Mouse (Mus musculus): ENCODE measurements around the gene Fryl. TPM values are rescaled to one million over a fixed set of nuclear protein-coding genes. Genes with fewer than 3 reads are reported as not detected.

Fryl gene
- polyA plus RNA-seq, 1 experiment: 107 TPM

DNA sequence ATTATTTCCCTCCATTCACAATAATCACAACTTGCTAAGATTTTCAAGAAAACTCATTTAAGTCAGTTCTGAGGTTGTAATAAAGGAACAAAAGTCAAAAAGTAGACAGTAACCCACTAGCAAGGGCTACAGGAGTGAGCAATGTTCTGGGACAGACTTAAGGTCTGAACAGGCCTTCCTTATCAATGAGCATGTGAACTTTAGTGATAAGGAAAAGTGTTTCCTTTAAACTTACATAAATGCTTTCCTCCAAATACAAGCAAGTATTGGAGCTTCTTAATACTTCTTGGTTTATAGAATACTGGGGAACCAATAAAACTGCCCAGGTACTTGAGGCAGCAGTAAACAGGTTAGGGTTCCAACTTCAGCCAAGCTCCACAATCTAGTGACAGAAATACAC is 3.7 kb downstream of the Fryl start:
- peaks cover 12% of the 10 kb centered on the region for H3K4me1 ChIP-seq (replicated peaks; ENCODE audit: control insufficient read depth, insufficient read depth, low read length)

GRCm38 (mm10) chr5:73249341-73249740 is 7.1 kb downstream of the Fryl start:
- H3K36me3 ChIP-seq (ENCODE audit: control insufficient read depth, insufficient read depth, low read length): no peaks in the 10 kb centered on the region
- TF ChIP-seq POLR2A (IDR thresholded peaks at IDR 0.05; ENCODE audit: control insufficient read depth, extremely low read depth, insufficient read depth, low read length, poor library complexity): no peak
- no peak overlapping the region for H3K4me3 ChIP-seq (ENCODE audit: control insufficient read depth, insufficient read depth, low read length)
- peaks cover 25% of the 10 kb centered on the region for H3K4me1 ChIP-seq (replicated peaks; ENCODE audit: control insufficient read depth, insufficient read depth, low read length)
- 95% methylated on average over 4 of the region's 4 CpGs for WGBS
- no peak overlapping the region for H3K27ac ChIP-seq (ENCODE audit: control insufficient read depth, insufficient read depth, low read length)
- no peaks in the 10 kb centered on the region for H3K27me3 ChIP-seq (ENCODE audit: control insufficient read depth, insufficient read depth, low read length)
- no peak for DNase-seq

More for the DNA sequence above, 3.7 kb downstream of the Fryl start:
- Histone ChIP-seq H3K27me3 (ENCODE audit: control insufficient read depth, insufficient read depth, low read length) (no peaks in the 10 kb centered on the region), H3K36me3 (ENCODE audit: control insufficient read depth, insufficient read depth, low read length) (no peaks in the 10 kb centered on the region), H3K4me3 (ENCODE audit: control insufficient read depth, insufficient read depth, low read length) (no peak overlapping the region), H3K27ac (ENCODE audit: control insufficient read depth, insufficient read depth, low read length) (no peak overlapping the region)
- no peak for TF ChIP-seq CTCF (IDR thresholded peaks at IDR 0.05; ENCODE audit: borderline replicate concordance, control insufficient read depth, extremely low read depth, insufficient read depth, low read length, poor library complexity)
- no peak for TF ChIP-seq POLR2A (IDR thresholded peaks at IDR 0.05; ENCODE audit: control insufficient read depth, extremely low read depth, insufficient read depth, low read length, poor library complexity)
- DNase-seq: no peak

DNA sequence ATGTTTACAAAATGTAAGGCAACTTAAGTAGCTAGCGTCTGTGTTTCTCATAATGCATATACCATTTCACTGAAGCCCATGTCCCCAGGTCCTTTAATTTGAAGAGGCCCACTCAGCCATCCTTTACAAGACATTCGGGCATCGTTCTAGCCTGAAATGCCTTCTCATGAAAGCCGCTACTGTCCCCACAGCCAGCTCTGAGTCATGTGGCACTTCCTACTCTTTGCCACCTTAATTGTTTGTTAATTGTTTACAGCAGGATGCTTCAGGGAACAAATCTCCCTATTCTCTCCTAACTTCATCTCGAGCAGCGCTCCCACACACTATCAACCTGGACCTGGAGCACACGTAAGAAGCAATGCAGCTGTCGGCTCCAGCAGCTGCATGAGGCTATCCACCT is 8.2 kb downstream of the Fryl start:
- Histone ChIP-seq H3K4me1 (replicated peaks; ENCODE audit: control insufficient read depth, insufficient read depth, low read length) (peaks cover 27% of the 10 kb centered on the region), H3K27me3 (ENCODE audit: control insufficient read depth, insufficient read depth, low read length) (no peaks in the 10 kb centered on the region), H3K36me3 (ENCODE audit: control insufficient read depth, insufficient read depth, low read length) (no peaks in the 10 kb centered on the region), H3K27ac (ENCODE audit: control insufficient read depth, insufficient read depth, low read length) (no peak overlapping the region), H3K4me3 (ENCODE audit: control insufficient read depth, insufficient read depth, low read length) (no peak overlapping the region)
- WGBS: 91% methylated on average over 8 of the region's 8 CpGs
- no peak for DNase-seq
- TF ChIP-seq POLR2A (IDR thresholded peaks at IDR 0.05; ENCODE audit: control insufficient read depth, extremely low read depth, insufficient read depth, low read length, poor library complexity): no peak
- no peak for TF ChIP-seq CTCF (IDR thresholded peaks at IDR 0.05; ENCODE audit: borderline replicate concordance, control insufficient read depth, extremely low read depth, insufficient read depth, low read length, poor library complexity)

DNA sequence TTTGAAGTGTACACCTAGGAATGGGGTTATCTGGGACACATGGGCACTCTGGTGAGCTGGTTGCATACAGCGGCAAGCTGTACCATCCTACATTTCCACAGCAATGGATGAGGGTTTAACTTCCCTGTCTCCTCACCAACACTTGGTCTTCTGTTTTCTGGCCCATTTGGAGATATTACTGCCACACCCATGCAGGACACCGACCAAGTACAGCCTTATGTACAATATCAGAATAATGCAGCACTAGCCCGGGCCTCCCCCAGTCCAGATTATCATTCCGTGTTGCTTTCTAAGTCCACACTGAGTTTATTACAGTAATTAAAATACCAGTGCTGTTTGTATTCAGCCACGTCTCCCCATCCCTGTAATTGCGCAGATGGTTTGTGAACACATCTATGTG is 10.0 kb downstream of the Fryl start:
- no peak for TF ChIP-seq POLR2A (IDR thresholded peaks at IDR 0.05; ENCODE audit: control insufficient read depth, extremely low read depth, insufficient read depth, low read length, poor library complexity)
- TF ChIP-seq CTCF (IDR thresholded peaks at IDR 0.05; ENCODE audit: borderline replicate concordance, control insufficient read depth, extremely low read depth, insufficient read depth, low read length, poor library complexity): no peak
- H3K4me1 ChIP-seq (replicated peaks; ENCODE audit: control insufficient read depth, insufficient read depth, low read length): peaks cover 39% of the 10 kb centered on the region
- WGBS: 80% methylated on average over 6 of the region's 6 CpGs
- H3K36me3 ChIP-seq (ENCODE audit: control insufficient read depth, insufficient read depth, low read length): no peaks in the 10 kb centered on the region
- no peak overlapping the region for H3K4me3 ChIP-seq (ENCODE audit: control insufficient read depth, insufficient read depth, low read length)
- no peaks in the 10 kb centered on the region for H3K27me3 ChIP-seq (ENCODE audit: control insufficient read depth, insufficient read depth, low read length)
- no peak for DNase-seq
- H3K27ac ChIP-seq (ENCODE audit: control insufficient read depth, insufficient read depth, low read length): no peak overlapping the region

GRCm38 (mm10) chr5:73244403-73244802 is 12.0 kb downstream of the Fryl start:
- Histone ChIP-seq H3K36me3 (ENCODE audit: control insufficient read depth, insufficient read depth, low read length) (no peaks in the 10 kb centered on the region), H3K27me3 (ENCODE audit: control insufficient read depth, insufficient read depth, low read length) (no peaks in the 10 kb centered on the region), H3K27ac (ENCODE audit: control insufficient read depth, insufficient read depth, low read length) (no peak overlapping the region), H3K4me1 (replicated peaks; ENCODE audit: control insufficient read depth, insufficient read depth, low read length) (peaks cover 47% of the 10 kb centered on the region), H3K4me3 (ENCODE audit: control insufficient read depth, insufficient read depth, low read length) (no peak overlapping the region)
- TF ChIP-seq POLR2A (IDR thresholded peaks at IDR 0.05; ENCODE audit: control insufficient read depth, extremely low read depth, insufficient read depth, low read length, poor library complexity) (no peak), CTCF (IDR thresholded peaks at IDR 0.05; ENCODE audit: borderline replicate concordance, control insufficient read depth, extremely low read depth, insufficient read depth, low read length, poor library complexity) (no peak)
- WGBS: 95% methylated on average over 13 of the region's 13 CpGs
- DNase-seq: no peak

DNA sequence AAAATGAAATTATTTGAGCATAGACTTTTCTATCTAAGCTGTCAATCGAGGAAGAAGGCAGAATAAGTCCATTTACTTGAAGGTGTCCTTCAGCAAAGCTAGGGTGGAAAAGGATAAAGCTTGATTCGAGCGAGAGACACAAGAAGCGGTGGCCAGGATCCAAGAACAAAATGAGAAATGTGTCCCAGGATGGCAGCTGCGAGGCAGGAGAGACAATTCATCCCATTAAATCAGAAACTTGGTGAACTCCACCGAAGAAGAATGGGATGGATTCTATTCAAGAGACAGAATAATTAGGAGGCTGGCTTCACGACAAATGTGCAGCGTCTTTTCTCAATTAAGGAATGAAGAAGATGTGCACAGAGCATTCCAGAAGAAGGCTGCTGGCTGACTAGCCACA is 14.5 kb downstream of the Fryl start:
- H3K27me3 ChIP-seq (ENCODE audit: control insufficient read depth, insufficient read depth, low read length): no peaks in the 10 kb centered on the region
- TF ChIP-seq CTCF (IDR thresholded peaks at IDR 0.05; ENCODE audit: borderline replicate concordance, control insufficient read depth, extremely low read depth, insufficient read depth, low read length, poor library complexity) (no peak), POLR2A (IDR thresholded peaks at IDR 0.05; ENCODE audit: control insufficient read depth, extremely low read depth, insufficient read depth, low read length, poor library complexity) (no peak)
- no peak overlapping the region for H3K27ac ChIP-seq (ENCODE audit: control insufficient read depth, insufficient read depth, low read length)
- peaks cover 54% of the 10 kb centered on the region for H3K4me1 ChIP-seq (replicated peaks; ENCODE audit: control insufficient read depth, insufficient read depth, low read length)
- H3K36me3 ChIP-seq (ENCODE audit: control insufficient read depth, insufficient read depth, low read length): no peaks in the 10 kb centered on the region
- DNase-seq: no peak
- 82% methylated on average over 8 of the region's 8 CpGs for WGBS
- no peak overlapping the region for H3K4me3 ChIP-seq (ENCODE audit: control insufficient read depth, insufficient read depth, low read length)

GRCm38 (mm10) chr5:73241332-73241731 is 15.1 kb downstream of the Fryl start:
- Histone ChIP-seq H3K27me3 (ENCODE audit: control insufficient read depth, insufficient read depth, low read length) (no peaks in the 10 kb centered on the region), H3K4me1 (replicated peaks; ENCODE audit: control insufficient read depth, insufficient read depth, low read length) (peaks cover 54% of the 10 kb centered on the region), H3K4me3 (ENCODE audit: control insufficient read depth, insufficient read depth, low read length) (no peak overlapping the region), H3K36me3 (ENCODE audit: control insufficient read depth, insufficient read depth, low read length) (no peaks in the 10 kb centered on the region), H3K27ac (ENCODE audit: control insufficient read depth, insufficient read depth, low read length) (peak overlapping the region; percentile 27)
- TF ChIP-seq POLR2A (IDR thresholded peaks at IDR 0.05; ENCODE audit: control insufficient read depth, extremely low read depth, insufficient read depth, low read length, poor library complexity) (no peak), CTCF (IDR thresholded peaks at IDR 0.05; ENCODE audit: borderline replicate concordance, control insufficient read depth, extremely low read depth, insufficient read depth, low read length, poor library complexity) (no peak)
- peak; percentile 47 for DNase-seq
- WGBS: 6% methylated on average over 10 of the region's 10 CpGs
